Mouse (Mus musculus): ENCODE results near the gene Poldip2.

DNA sequence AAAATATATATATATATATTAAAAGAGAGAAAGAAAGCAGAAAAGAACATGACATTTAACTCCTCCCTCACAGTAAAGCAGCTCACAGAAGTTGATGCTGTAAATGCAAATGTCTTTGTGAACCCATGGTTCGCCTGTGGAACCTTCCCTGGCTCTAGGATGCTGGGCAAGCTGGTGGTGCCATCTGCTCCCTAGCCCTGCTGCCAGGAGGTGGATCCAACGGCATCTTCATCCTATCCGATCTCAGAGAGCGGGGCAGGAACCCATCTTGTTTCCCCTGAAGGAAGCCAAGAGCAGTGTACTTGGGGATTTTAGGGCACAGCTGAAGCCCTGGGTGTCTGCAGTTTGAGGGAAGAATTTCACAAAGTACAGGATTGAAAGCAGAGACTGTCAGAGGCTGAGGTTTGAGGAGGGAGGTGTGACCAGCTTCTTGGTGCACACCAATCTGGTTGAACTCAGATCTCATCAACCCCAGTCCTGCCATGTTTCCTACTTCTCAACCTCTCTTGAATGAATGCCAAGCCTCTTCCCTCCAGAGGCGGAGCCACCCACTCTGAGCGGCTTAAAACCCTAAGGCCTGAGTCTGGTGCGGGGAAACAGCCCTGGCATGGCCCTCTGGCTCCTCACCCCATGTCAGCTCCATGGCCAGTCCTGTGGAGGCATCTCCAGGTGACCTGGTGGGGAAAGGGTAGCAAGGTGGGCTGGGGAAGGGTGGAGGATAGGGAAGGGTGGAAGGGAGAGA, 8.9 kb upstream of the Poldip2 start, which contains the start of gene Sebox:
- TF ChIP-seq CTCF (IDR thresholded peaks at IDR 0.05; ENCODE audit: borderline replicate concordance, extremely low read depth, insufficient read depth, insufficient read length) (no peak), POLR2A (IDR thresholded peaks at IDR 0.05; ENCODE audit: borderline replicate concordance, extremely low read depth, insufficient read depth, insufficient read length, poor library complexity, severe bottlenecking) (no peak)
